Mouse (Mus musculus): ENCODE data around the gene Olfr1138.

Olfr1138 gene

DNA sequence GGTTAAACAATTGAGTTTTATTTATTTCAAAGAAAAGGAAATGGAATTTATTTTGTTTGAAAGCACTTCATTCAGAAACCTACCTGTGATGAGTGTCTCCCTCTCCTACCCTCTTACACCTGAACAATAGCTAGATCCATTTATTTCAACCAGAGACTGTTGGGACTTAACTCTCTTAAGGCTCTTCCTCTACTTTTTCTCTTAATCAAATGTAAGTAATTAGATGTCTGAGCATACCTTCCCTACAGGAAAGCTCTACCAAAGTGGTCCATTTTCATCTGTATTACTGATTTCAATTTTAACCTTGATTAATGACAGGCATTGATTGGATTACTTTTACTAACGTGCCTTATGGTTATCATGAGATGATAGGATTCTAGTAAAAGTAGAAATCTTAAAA lies at the start of gene Olfr1138:
Gene Olfr1138 (minus strand): TSS at position 101 of the 400 bp plus-strand sequence.
- DNase-seq (ENCODE audit: low spot score in 2 of 2), result no peak

- DNase-seq (ENCODE audit: low spot score in 2 of 2), result no peak
Observed at GRCm38 (mm10) chr2:87779183-87779582, 39.4 kb upstream of the Olfr1138 start, which contains the start of gene Olfr152. Olfr152 (plus strand) TSS chr2:87779483.

DNA sequence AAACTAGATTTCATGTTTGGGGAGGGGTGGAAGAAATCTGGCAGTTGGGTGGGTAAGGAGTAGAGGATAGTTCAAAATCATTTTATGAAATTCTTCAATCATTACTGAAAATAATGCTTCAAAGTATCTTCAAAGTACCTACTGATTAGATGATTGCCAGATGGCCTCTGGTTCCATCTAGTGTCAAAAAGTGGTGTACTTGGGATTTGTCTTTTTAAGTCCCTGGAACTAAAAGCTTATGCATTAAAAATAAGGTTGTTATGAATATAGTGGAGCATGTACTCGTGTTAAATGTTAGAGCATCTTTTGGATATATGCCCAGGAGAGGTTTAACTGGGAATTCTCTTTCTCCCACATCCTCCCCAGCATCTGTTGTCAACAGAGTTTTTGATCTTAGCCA lies 36.4 kb upstream of the Olfr1138 start:
- DNase-seq (ENCODE audit: low spot score in 2 of 2), result no peak

GRCm38 (mm10) chr2:87753891-87754290 lies 14.1 kb upstream of the Olfr1138 start, which contains the start of gene Olfr1141:
Olfr1141 (minus strand) TSS chr2:87753991.
- DNase-seq (ENCODE audit: low spot score in 2 of 2), result no peak

DNA sequence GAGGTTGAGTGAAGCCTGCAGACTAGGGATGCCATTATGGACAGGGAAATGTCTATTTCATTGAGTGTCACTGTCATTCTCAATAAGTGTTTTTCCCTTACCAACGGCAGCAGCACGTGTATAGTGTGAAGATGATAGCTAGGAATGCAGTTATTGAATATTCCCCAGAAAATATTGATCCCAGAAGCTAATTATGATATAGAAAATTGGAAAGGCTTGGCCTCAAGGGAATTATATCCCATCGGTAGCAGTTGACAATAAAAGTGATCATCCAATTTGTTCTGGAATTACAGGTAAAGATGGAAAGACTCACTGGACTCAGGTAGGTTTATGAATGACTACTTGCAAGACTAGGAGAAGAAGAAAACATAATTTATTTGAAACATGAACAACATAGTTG lies 3.7 kb upstream of the Olfr1138 start, which contains the start of gene Olfr1140:
Gene Olfr1140 (plus strand): TSS at position 301 of the 400 bp plus-strand sequence.
- no peak for DNase-seq (ENCODE audit: low spot score in 2 of 2)

DNA sequence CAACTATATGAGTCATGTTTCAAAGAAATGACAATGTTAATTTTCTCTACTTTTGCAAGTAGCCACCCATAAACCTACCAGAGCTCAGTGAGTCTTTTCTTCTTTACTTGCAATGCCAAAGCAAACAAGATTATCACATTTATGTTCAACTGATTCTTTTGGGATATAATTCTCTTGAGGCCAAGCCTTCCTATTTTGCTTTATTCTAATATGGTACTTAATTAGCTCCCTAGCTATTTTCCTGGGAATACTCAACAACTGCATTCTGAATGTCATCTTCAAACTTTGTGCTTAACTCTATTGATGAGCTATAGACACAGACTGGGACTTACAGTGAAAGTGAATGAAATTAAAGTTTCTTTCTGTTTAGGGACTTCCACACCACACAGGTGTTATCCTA lies 26.7 kb downstream of the Olfr1138 start, which contains the start of gene Olfr1137:
Gene Olfr1137 (minus strand): TSS at position 101 of the 400 bp plus-strand sequence.
- no peak for DNase-seq (ENCODE audit: low spot score in 2 of 2)

- DNase-seq (ENCODE audit: low spot score in 2 of 2), result no peak
Observed at GRCm38 (mm10) chr2:87693847-87694246, 45.9 kb downstream of the Olfr1138 start, which contains the start of gene Olfr1136. Olfr1136 (minus strand) TSS chr2:87693947.

Data from spleen, postnatal 10 days (tissue).